Mouse (Mus musculus): ENCODE data around the gene Nme7. TPM values are rescaled to one million over a fixed set of nuclear protein-coding genes. Genes with fewer than 3 reads are reported as not detected.

Gene Nme7
- polyA plus RNA-seq, 1 experiment: 0.27 TPM

DNA sequence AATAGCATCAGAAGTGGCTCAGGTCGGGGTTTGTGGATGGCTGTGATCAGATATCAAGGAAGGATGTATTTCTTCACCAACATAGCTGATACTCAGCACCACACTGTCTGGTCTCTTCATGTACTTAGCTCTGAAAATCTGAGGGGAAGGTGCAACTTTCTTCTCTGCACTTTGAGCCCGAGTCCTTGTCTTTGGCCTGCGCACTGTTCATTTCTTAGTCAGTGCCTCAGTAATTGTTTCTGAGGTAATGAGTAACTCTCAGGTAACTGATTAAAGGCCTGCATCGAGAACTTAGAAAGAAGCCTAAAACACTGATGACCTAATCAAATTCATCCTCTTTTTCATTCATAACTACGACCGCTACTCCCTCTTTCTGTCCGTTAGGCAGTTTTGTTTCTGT, 107.4 kb downstream of the Nme7 start:
- Histone ChIP-seq H3K9me3 (ENCODE audit: control insufficient read depth, low read length) (no peaks in the 10 kb centered on the region), H3K4me1 (ENCODE audit: control insufficient read depth) (no peaks in the 10 kb centered on the region), H3K27me3 (ENCODE audit: control insufficient read depth) (no peaks in the 10 kb centered on the region), H3K4me3 (replicated peaks) (no peak overlapping the region), H3K36me3 (ENCODE audit: control insufficient read depth) (no peaks in the 10 kb centered on the region)
- TF ChIP-seq GATA1 (IDR thresholded peaks at IDR 0.05; ENCODE audit: low read length) (no peak), TAL1 (IDR thresholded peaks at IDR 0.05; ENCODE audit: low read length) (no peak)

DNA sequence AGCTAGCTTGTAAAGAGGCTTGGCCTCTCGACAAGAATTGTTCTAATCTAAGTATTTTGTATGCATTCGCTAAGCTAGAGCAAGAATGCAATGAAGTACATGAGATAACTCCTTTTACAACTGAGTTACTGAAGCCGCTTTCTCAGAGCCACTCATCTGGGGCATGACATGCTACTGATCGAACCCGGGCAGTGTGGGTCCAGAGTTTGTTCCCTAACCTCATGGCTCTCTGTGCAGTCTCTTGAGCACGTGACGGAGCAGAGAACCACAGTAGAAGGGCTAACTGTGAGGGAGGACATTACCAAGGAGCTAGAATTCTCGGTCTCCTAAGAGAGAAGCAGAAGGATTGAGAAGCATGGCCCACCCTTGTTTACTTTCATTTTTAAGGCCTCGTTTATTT, 109.0 kb downstream of the Nme7 start:
- Histone ChIP-seq H3K4me3 (replicated peaks) (no peak overlapping the region), H3K36me3 (ENCODE audit: control insufficient read depth) (no peaks in the 10 kb centered on the region), H3K27me3 (ENCODE audit: control insufficient read depth) (no peaks in the 10 kb centered on the region), H3K9me3 (ENCODE audit: control insufficient read depth, low read length) (no peaks in the 10 kb centered on the region), H3K4me1 (ENCODE audit: control insufficient read depth) (no peaks in the 10 kb centered on the region)
- TF ChIP-seq GATA1 (IDR thresholded peaks at IDR 0.05; ENCODE audit: low read length) (no peak), TAL1 (IDR thresholded peaks at IDR 0.05; ENCODE audit: low read length) (no peak)

DNA sequence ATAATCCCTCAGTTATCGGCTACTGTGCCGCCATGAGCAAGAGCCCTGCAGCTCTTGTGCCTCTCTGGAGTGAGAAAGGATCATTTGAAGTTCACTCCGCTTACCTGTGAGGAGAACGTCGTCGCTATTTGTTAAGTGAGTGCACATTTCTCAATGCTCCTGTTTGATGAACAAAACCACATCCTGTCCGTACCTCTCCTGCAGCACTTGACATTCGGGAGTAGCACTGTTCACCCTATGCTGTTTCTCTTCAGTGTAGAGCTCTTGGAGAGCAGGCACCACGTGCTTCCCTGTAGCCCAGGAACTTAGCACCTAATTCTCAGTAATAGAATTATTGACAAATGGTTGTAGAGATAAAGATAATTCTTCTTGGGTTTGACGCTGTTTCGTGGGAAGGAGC, 109.7 kb downstream of the Nme7 start:
- Histone ChIP-seq H3K4me1 (ENCODE audit: control insufficient read depth) (no peaks in the 10 kb centered on the region), H3K4me3 (replicated peaks) (no peak overlapping the region), H3K9me3 (ENCODE audit: control insufficient read depth, low read length) (no peaks in the 10 kb centered on the region), H3K36me3 (ENCODE audit: control insufficient read depth) (no peaks in the 10 kb centered on the region), H3K27me3 (ENCODE audit: control insufficient read depth) (no peaks in the 10 kb centered on the region)
- TF ChIP-seq GATA1 (IDR thresholded peaks at IDR 0.05; ENCODE audit: low read length): no peak
- TF ChIP-seq TAL1 (IDR thresholded peaks at IDR 0.05; ENCODE audit: low read length): no peak

DNA sequence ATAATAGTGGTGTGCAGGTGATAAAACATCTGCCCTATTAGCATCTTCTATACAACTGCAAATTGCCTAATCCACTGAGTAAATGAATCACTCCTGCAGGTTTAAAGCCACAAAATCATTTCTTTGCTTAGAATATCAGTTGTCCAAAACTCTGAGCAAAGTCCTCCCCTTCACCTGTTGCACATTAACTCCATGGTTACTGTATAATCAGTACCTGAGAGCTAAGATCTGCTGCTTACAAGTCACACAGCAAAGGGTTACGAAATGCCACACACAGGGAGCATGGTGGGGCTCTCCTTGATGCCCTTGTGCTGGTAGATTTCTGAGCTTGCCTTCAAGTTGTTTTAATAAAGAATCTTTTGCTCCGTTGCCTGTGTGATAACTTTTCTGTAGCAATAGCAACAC, 111.4 kb downstream of the Nme7 start:
- Histone ChIP-seq H3K9me3 (ENCODE audit: control insufficient read depth, low read length) (no peaks in the 10 kb centered on the region), H3K4me1 (ENCODE audit: control insufficient read depth) (no peaks in the 10 kb centered on the region), H3K4me3 (replicated peaks) (no peak overlapping the region), H3K36me3 (ENCODE audit: control insufficient read depth) (no peaks in the 10 kb centered on the region), H3K27me3 (ENCODE audit: control insufficient read depth) (no peaks in the 10 kb centered on the region)
- TF ChIP-seq TAL1 (IDR thresholded peaks at IDR 0.05; ENCODE audit: low read length) (no peak), GATA1 (IDR thresholded peaks at IDR 0.05; ENCODE audit: low read length) (no peak)

DNA sequence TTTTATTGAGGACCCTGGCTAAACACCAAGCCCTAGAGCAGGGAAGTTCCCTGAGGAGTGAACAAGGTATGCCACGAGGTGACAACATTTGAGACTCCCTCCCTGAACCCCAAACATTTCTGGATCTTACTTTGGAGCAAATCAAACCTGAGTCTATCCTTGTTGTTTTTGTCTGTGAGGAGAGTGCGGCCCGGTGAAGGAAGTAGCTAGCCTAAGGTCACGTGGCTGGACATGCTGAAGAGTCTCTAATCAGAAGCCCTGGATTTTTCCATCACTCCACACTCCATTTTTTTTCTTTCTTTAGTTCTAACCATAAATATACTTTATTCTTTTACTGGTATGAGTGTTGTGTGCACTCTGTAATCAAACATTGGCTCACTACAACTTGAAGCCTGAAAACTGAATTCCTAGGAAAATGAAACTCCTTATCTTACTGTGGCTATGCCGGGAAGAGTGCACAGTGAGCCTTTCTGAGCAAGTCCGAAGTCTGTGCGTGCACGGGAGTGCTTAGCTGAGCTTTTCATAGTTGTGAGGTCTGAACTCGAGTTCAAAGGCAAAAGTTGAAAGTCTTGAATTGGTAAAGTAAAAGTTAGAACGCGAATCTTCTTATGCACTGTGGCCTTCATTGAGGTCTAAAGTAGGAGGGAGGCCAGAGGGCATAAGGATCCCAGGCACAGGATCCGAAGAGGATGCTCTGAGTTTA, 112.9 kb downstream of the Nme7 start:
- no peak overlapping the region for H3K4me3 ChIP-seq (replicated peaks)
- TF ChIP-seq TAL1 (IDR thresholded peaks at IDR 0.05; ENCODE audit: low read length) (no peak), GATA1 (IDR thresholded peaks at IDR 0.05; ENCODE audit: low read length) (no peak)
- H3K4me1 ChIP-seq (ENCODE audit: control insufficient read depth): no peaks in the 10 kb centered on the region
- no peaks in the 10 kb centered on the region for H3K27me3 ChIP-seq (ENCODE audit: control insufficient read depth)
- H3K9me3 ChIP-seq (ENCODE audit: control insufficient read depth, low read length): no peaks in the 10 kb centered on the region
- no peaks in the 10 kb centered on the region for H3K36me3 ChIP-seq (ENCODE audit: control insufficient read depth)

DNA sequence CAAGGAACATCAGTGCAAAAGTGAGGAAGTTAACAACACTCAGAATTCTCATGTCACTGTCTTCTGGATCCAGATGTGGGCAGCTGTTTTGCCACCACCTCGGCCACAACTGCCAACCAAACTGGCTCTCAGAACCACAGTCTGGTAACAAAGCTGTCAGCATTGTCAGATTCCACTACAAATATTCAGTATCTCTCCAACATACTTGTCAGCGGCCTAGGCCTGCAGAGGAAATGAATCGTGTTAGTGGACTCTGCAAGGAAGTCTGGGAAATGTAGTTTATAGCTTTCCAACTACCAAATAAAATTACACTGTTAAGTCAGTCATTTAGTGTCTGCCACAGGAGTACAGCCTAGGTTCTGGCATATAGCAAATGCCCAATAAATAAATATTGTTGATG, 113.7 kb downstream of the Nme7 start:
- no peaks in the 10 kb centered on the region for H3K4me1 ChIP-seq (ENCODE audit: control insufficient read depth)
- no peaks in the 10 kb centered on the region for H3K27me3 ChIP-seq (ENCODE audit: control insufficient read depth)
- no peak overlapping the region for H3K4me3 ChIP-seq (replicated peaks)
- H3K36me3 ChIP-seq (ENCODE audit: control insufficient read depth): no peaks in the 10 kb centered on the region
- no peaks in the 10 kb centered on the region for H3K9me3 ChIP-seq (ENCODE audit: control insufficient read depth, low read length)
- no peak for TF ChIP-seq TAL1 (IDR thresholded peaks at IDR 0.05; ENCODE audit: low read length)

DNA sequence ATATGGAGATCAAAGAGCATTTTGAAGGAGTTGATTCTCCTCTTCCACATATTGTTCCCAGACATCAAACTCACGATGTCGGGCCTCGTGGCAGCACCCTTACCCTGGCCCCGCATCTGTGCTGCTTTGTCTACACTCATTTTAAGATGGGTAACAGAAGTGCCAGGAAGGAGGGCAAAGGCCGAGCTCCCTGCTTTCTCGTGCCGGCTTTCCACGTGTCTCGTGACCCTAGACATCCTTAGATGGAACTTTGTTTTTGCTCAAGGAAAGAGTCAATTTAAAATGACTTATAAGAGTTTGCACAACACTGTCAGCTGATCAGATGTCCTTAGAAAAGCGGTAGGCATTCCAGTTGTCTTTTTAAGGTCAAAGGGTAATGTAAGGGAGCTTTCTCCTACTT, 114.4 kb downstream of the Nme7 start:
- Histone ChIP-seq H3K27me3 (ENCODE audit: control insufficient read depth) (no peaks in the 10 kb centered on the region), H3K9me3 (ENCODE audit: control insufficient read depth, low read length) (no peaks in the 10 kb centered on the region), H3K36me3 (ENCODE audit: control insufficient read depth) (no peaks in the 10 kb centered on the region), H3K4me1 (ENCODE audit: control insufficient read depth) (no peaks in the 10 kb centered on the region), H3K4me3 (replicated peaks) (no peak overlapping the region)
- TF ChIP-seq TAL1 (IDR thresholded peaks at IDR 0.05; ENCODE audit: low read length): no peak
- no peak for TF ChIP-seq GATA1 (IDR thresholded peaks at IDR 0.05; ENCODE audit: low read length)

DNA sequence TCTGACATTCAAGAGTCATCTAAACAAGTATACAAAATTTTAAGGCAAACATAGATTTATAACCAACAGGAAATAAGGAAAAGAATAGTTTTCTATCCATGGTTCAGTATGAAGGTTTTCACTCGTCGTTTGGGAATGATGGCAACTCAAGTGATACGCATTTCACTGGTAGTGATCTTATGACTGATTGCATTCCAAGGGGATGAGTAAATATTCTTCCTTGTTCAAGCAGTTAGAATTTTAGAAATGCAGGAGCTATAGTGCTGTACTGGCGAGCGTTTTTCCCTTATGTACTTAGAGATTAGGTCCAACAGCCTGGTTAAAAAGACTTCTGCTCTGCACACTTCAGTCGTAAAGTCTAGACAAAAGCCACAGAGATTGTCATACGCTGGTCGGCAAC, 115.5 kb downstream of the Nme7 start:
- Histone ChIP-seq H3K36me3 (ENCODE audit: control insufficient read depth) (no peaks in the 10 kb centered on the region), H3K4me1 (ENCODE audit: control insufficient read depth) (no peaks in the 10 kb centered on the region), H3K27me3 (ENCODE audit: control insufficient read depth) (no peaks in the 10 kb centered on the region), H3K4me3 (replicated peaks) (no peak overlapping the region), H3K9me3 (ENCODE audit: control insufficient read depth, low read length) (no peaks in the 10 kb centered on the region)
- no peak for TF ChIP-seq GATA1 (IDR thresholded peaks at IDR 0.05; ENCODE audit: low read length)
- no peak for TF ChIP-seq TAL1 (IDR thresholded peaks at IDR 0.05; ENCODE audit: low read length)

DNA sequence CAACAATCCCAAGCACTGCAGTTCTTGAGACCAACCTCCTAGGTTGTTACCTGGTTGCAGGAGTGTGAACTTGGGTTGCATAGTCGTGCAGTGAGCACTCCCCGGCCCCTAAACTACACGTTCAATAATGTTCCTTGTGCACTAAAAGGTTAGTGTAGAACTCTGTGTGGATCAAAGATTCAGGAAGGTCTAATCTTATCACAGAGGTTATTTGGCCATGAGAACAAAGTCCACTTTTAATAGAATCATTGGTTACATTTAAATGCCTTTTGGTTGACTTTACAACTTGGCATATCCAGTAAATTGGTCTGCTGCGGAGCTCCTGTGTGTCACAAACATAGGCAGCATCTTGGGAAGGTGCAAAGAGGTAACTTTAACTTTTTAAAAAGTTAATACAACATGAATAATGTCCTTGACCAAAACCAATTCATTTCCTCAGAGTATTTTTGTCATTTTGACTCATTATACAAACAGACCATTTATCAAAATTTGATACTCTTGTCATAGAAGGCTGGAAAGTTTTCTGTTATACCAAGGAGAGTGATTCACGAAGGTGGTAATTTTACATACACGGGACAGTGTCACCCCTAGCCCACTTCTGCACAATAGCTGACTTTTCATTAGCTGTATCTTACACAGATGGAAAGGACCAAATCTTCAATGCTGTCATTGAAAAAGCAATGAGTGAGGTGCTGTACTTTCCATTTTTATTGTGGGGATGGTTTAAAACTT, 116.9 kb downstream of the Nme7 start:
- no peak overlapping the region for H3K4me3 ChIP-seq (replicated peaks)
- TF ChIP-seq GATA1 (IDR thresholded peaks at IDR 0.05; ENCODE audit: low read length) (no peak), TAL1 (IDR thresholded peaks at IDR 0.05; ENCODE audit: low read length) (no peak)
- H3K36me3 ChIP-seq (ENCODE audit: control insufficient read depth): no peaks in the 10 kb centered on the region
- no peaks in the 10 kb centered on the region for H3K9me3 ChIP-seq (ENCODE audit: control insufficient read depth, low read length)
- no peaks in the 10 kb centered on the region for H3K4me1 ChIP-seq (ENCODE audit: control insufficient read depth)
- no peaks in the 10 kb centered on the region for H3K27me3 ChIP-seq (ENCODE audit: control insufficient read depth)
